16 mouse cellular contexts compared by ENCODE assay signal in the genomic region with DNA sequence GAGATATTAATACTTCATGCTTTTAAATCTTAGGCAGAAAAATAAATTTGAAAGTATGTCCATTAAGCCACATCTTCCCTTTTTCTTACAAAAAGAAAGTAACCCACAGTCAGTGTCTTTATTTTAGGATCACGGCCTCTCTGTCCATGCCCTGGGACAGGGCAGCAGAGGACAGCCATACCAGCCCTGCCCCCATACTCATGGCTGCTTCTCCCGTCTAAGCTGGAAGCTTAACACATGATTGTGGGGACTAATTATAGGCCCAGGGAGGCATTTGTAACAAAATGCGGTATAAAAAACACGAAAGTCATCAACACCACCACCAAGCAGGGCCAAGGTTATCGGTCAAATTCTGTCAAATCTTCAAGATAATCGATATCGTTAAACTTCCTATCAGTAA.
"Had no signal": no experiment of that assay in that cellular context is flagged by ENCODE, and none has a peak within 500 bp of the region (broad histone marks: within the 10 kb centered on the region; RNA-seq: fewer than 3 reads in every experiment).

No protein-coding gene starts in this region.

- H3K27me3 ChIP-seq: liver, embryonic 13.5 days; lung, embryonic 15.5 days; megakaryocyte, embryonic 14.5 days; midbrain, embryonic 12.5 days; neural tube, embryonic 13.5 days had no signal

- H3K9me3 ChIP-seq: limb, embryonic 10.5 days; liver, embryonic 13.5 days; lung, embryonic 15.5 days; megakaryocyte, embryonic 14.5 days; midbrain, embryonic 12.5 days; neural tube, embryonic 13.5 days had no signal

- H3K4me1 ChIP-seq: limb, embryonic 10.5 days had no signal

- ATAC-seq: liver, postnatal 0 days; midbrain, embryonic 16.5 days had no signal

- H3K27ac ChIP-seq: left cerebral cortex, adult 2 months; limb, embryonic 10.5 days; liver, embryonic 13.5 days; lung, embryonic 15.5 days; macrophage; midbrain, embryonic 12.5 days; neural tube, embryonic 13.5 days had no signal

- H3K9ac ChIP-seq: liver, embryonic 13.5 days; liver, postnatal 0 days; lung, embryonic 15.5 days; midbrain, embryonic 12.5 days; neural tube, embryonic 13.5 days had no signal

- H3K4me3 ChIP-seq: left cerebral cortex, adult 2 months; limb, embryonic 10.5 days; liver, embryonic 13.5 days; lung, embryonic 15.5 days; megakaryocyte, embryonic 14.5 days; midbrain, embryonic 12.5 days; neural tube, embryonic 13.5 days had no signal

- H3K4me2 ChIP-seq: liver, embryonic 13.5 days; lung, embryonic 15.5 days; midbrain, embryonic 12.5 days; neural tube, embryonic 13.5 days had no signal

- DNase-seq: kidney, postnatal 25 days; liver, embryonic 13.5 days; liver, postnatal 0 days; lung, postnatal 14 days; right cerebral cortex, adult 18-20 months; right cerebral cortex, postnatal 25 days; thymus, adult 18-20 months; thymus, postnatal 14 days had no signal
